Mouse (Mus musculus) limb, embryonic 11.5 days (tissue): Measurements from ENCODE around the gene Ncor1. TPM values are rescaled to one million over a fixed set of nuclear protein-coding genes. Genes with fewer than 3 reads are reported as not detected.
"Not testable (repeated sequence)": the region's sequence is repeated elsewhere in the genome, so short reads cannot be mapped to it uniquely, and the experiment has no call there.

Experiments used
- ATAC-seq: fragments of 200-750 bp; cut with Nextera tagmentation; 2 replicates; pipeline ENCODE4 v1.8.0; 2017; ENCODE audit warnings: low read depth; ENCODE audit not compliant: insufficient number of reproducible peaks, low FRiP score, low TSS enrichment
- DNase-seq: peaks from one replicate; pipeline ENCODE4 v3.0.0-alpha.2; 2015; ENCODE audit warnings: low spot score
- H3K27ac ChIP-seq: fragments of 300-500 bp; sonication (generic); replicated peaks from 2 replicates; pipeline ENCODE4 v1.5.1; 2014; ENCODE audit warnings: low read depth, mild to moderate bottlenecking, low read length
- H3K27me3 ChIP-seq: fragments of 300-500 bp; sonication (generic); 2 replicates; pipeline ENCODE4 v1.6.1; 2014; ENCODE audit warnings: mild to moderate bottlenecking, low read length, mixed read lengths; ENCODE audit not compliant: control insufficient read depth, insufficient read depth
- H3K36me3 ChIP-seq: fragments of 300-500 bp; sonication (generic); 2 replicates; pipeline ENCODE4 v1.6.1; 2014; ENCODE audit warnings: mild to moderate bottlenecking, low read length, moderate library complexity, mixed read lengths; ENCODE audit not compliant: control insufficient read depth, insufficient read depth
- H3K4me1 ChIP-seq: fragments of 300-500 bp; sonication (generic); 2 replicates; pipeline ENCODE4 v1.6.1; 2014; ENCODE audit warnings: low read length, mixed read lengths; ENCODE audit not compliant: control insufficient read depth, insufficient read depth
- H3K4me2 ChIP-seq: fragments of 300-500 bp; sonication (generic); 2 replicates; pipeline ENCODE4 v1.6.1; 2014; ENCODE audit warnings: low read depth, mild to moderate bottlenecking, moderate library complexity; ENCODE audit not compliant: severe bottlenecking
- H3K4me3 ChIP-seq: fragments of 300-500 bp; sonication (generic); 2 replicates; pipeline ENCODE4 v1.5.1; 2014; ENCODE audit warnings: low read depth, low read length
- H3K9ac ChIP-seq: fragments of 300-500 bp; sonication (generic); 2 replicates; pipeline ENCODE4 v1.6.1; 2014; ENCODE audit warnings: mild to moderate bottlenecking, low read length
- H3K9me3 ChIP-seq: fragments of 300-500 bp; sonication (generic); 2 replicates; pipeline ENCODE4 v1.6.1; 2016; ENCODE audit warnings: low read length; ENCODE audit not compliant: control insufficient read depth
- WGBS: fragments of 180-500 bp; shearing (Covaris S2); extraction: QIAGEN DNeasy Blood & Tissue Kit; methylation state at CpG from one replicate; pipeline ENCODE4 v1.1.7; 2014; 5-methylcytosine and 5-hydroxymethylcytosine counted together
- polyA plus RNA-seq: library from polyadenylated mRNA; unstranded; fragments of >200 nt; fragmentation: Nextera tagmentation; extraction: Ambion mirVana; gene quantifications from 2 replicates; pipeline ENCODE4 v1.2.1, GENCODE M21; 2014

Ncor1 gene
- polyA plus RNA-seq, 1 experiment from 2014 or later: 170 TPM

- Histone ChIP-seq H3K9ac (no peak overlapping the region), H3K9me3 (no peaks in the 10 kb centered on the region), H3K36me3 (no peaks in the 10 kb centered on the region), H3K4me3 (no peak overlapping the region), H3K27ac (no peak overlapping the region), H3K4me1 (peaks cover 6% of the 10 kb centered on the region; the same call in 1 of the 2 replicates), H3K27me3 (no peaks in the 10 kb centered on the region), H3K4me2 (no peak overlapping the region)
- no peak for ATAC-seq
- no peak for DNase-seq
- WGBS: 94% methylated on average over 6 of the region's 6 CpGs
Observed at GRCm38 (mm10) chr11:62493701-62494100, 35.4 kb upstream of the Ncor1 start.

- Histone ChIP-seq H3K9ac (no peak overlapping the region), H3K9me3 (no peaks in the 10 kb centered on the region), H3K4me2 (no peak overlapping the region), H3K36me3 (no peaks in the 10 kb centered on the region), H3K27me3 (no peaks in the 10 kb centered on the region), H3K4me1 (no peaks in the 10 kb centered on the region), H3K4me3 (no peak overlapping the region), H3K27ac (no peak overlapping the region)
- DNase-seq (no peak), ATAC-seq (no peak)
- 93% methylated on average over 10 of the region's 10 CpGs for WGBS
Observed at GRCm38 (mm10) chr11:62487540-62488350, 29.4 kb upstream of the Ncor1 start.

- Histone ChIP-seq H3K36me3 (no peaks in the 10 kb centered on the region), H3K27ac (no peak overlapping the region), H3K27me3 (no peaks in the 10 kb centered on the region), H3K4me1 (no peaks in the 10 kb centered on the region), H3K4me3 (no peak overlapping the region), H3K4me2 (no peak overlapping the region), H3K9me3 (no peaks in the 10 kb centered on the region), H3K9ac (no peak overlapping the region)
- DNase-seq (no peak), ATAC-seq (no peak)
- WGBS: 90% methylated on average over 1 of the region's 1 CpGs
Observed at GRCm38 (mm10) chr11:62486949-62487348, 28.6 kb upstream of the Ncor1 start.

- H3K4me2 ChIP-seq: no peak overlapping the region
- no peaks in the 10 kb centered on the region for H3K27me3 ChIP-seq
- no peak overlapping the region for H3K4me3 ChIP-seq
- H3K4me1 ChIP-seq: no peaks in the 10 kb centered on the region
- no peaks in the 10 kb centered on the region for H3K9me3 ChIP-seq
- no peak overlapping the region for H3K27ac ChIP-seq
- ATAC-seq (no peak), DNase-seq (no peak)
- whole genome bisulfite sequencing: 90% methylated on average over 5 of the region's 5 CpGs
- no peaks in the 10 kb centered on the region for H3K36me3 ChIP-seq
- no peak overlapping the region for H3K9ac ChIP-seq
Observed at GRCm38 (mm10) chr11:62479581-62479980, 21.2 kb upstream of the Ncor1 start.

- DNase-seq: no peak
- Histone ChIP-seq H3K4me1 (no peaks in the 10 kb centered on the region), H3K9ac (no peak overlapping the region), H3K4me3 (no peak overlapping the region), H3K27ac (no peak overlapping the region), H3K27me3 (no peaks in the 10 kb centered on the region), H3K9me3 (no peaks in the 10 kb centered on the region), H3K36me3 (no peaks in the 10 kb centered on the region), H3K4me2 (no peak overlapping the region)
- 81% methylated on average over 6 of the region's 6 CpGs for WGBS
- no peak for ATAC-seq
Observed at GRCm38 (mm10) chr11:62478931-62479330, 20.6 kb upstream of the Ncor1 start.

- no peak for DNase-seq
- Histone ChIP-seq H3K4me2 (no peak overlapping the region), H3K9me3 (no peaks in the 10 kb centered on the region), H3K4me1 (no peaks in the 10 kb centered on the region), H3K4me3 (no peak overlapping the region), H3K9ac (no peak overlapping the region), H3K36me3 (no peaks in the 10 kb centered on the region), H3K27me3 (no peaks in the 10 kb centered on the region), H3K27ac (no peak overlapping the region)
- WGBS: 93% methylated on average over 4 of the region's 4 CpGs
- no peak for ATAC-seq
Observed at GRCm38 (mm10) chr11:62476156-62476555, 17.8 kb upstream of the Ncor1 start.

GRCm38 (mm10) chr11:62473516-62473915, 15.2 kb upstream of the Ncor1 start:
- ATAC-seq: no peak

GRCm38 (mm10) chr11:62470451-62470850, 12.1 kb upstream of the Ncor1 start:
- no peak for ATAC-seq
- H3K4me1 ChIP-seq: 0 out of 2 replicates have a peak, but pooled peaks cover 3% of the 10 kb centered on the region
- no peak overlapping the region for H3K27ac ChIP-seq
- no peaks in the 10 kb centered on the region for H3K27me3 ChIP-seq
- no peaks in the 10 kb centered on the region for H3K9me3 ChIP-seq
- DNase-seq: no peak
- H3K4me3 ChIP-seq: no peak overlapping the region
- H3K36me3 ChIP-seq: no peaks in the 10 kb centered on the region
- no peak overlapping the region for H3K9ac ChIP-seq
- WGBS: 94% methylated on average over 6 of the region's 6 CpGs
- H3K4me2 ChIP-seq: no peak overlapping the region

More at GRCm38 (mm10) chr11:62473516-62473915, 15.2 kb upstream of the Ncor1 start:
- 95% methylated on average over 5 of the region's 5 CpGs for WGBS
- Histone ChIP-seq H3K4me2 (no peak overlapping the region), H3K9ac (no peak overlapping the region), H3K36me3 (no peaks in the 10 kb centered on the region), H3K9me3 (no peaks in the 10 kb centered on the region), H3K27me3 (no peaks in the 10 kb centered on the region), H3K4me3 (no peak overlapping the region), H3K4me1 (no peaks in the 10 kb centered on the region), H3K27ac (no peak overlapping the region)
- no peak for DNase-seq

- H3K4me3 ChIP-seq, H3K27me3 ChIP-seq, H3K4me1 ChIP-seq, H3K9ac ChIP-seq, H3K9me3 ChIP-seq, ATAC-seq, H3K36me3 ChIP-seq, H3K4me2 ChIP-seq, H3K27ac ChIP-seq, DNase-seq: not testable (repeated sequence)
Observed at GRCm38 (mm10) chr11:62467289-62467688, 8.9 kb upstream of the Ncor1 start.
